Mouse (Mus musculus): ENCODE measurements around the gene Hibadh. TPM values are rescaled to one million over a fixed set of nuclear protein-coding genes. Genes with fewer than 3 reads are reported as not detected.

Hibadh gene
- polyA plus RNA-seq, 1 experiment, result 41.2 TPM

DNA sequence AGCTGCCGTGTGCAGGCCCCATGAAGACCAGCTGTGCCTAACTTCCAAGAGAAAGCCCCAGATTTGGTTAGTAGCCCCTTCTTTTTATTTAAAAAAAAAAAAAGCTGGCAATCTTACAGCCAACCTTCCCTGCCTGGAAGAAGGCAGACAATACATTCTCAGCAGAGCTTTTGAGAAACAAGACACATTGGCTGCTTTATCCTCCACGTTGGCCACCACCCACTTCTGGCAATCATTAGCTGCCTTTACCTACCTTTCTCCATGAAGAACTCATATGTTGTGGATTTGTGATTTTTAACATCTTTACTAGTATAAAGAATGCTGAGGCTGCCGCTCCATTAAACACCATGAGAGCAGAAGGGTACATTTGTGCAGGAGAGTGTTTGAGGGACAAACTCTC, 131.4 kb downstream of the Hibadh start:
- Histone ChIP-seq H3K4me3 (ENCODE audit: insufficient read depth, low read length) (no peak overlapping the region), H3K4me1 (ENCODE audit: control insufficient read depth, insufficient read depth, low read length) (no peaks in the 10 kb centered on the region), H3K27ac (ENCODE audit: insufficient read depth, low read depth, low read length) (no peak overlapping the region)
- TF ChIP-seq CTCF (IDR thresholded peaks at IDR 0.05; ENCODE audit: low read depth, low read length), result no peak
- no peak for TF ChIP-seq POLR2A (IDR thresholded peaks at IDR 0.05; ENCODE audit: borderline replicate concordance, low read depth, low read length)

DNA sequence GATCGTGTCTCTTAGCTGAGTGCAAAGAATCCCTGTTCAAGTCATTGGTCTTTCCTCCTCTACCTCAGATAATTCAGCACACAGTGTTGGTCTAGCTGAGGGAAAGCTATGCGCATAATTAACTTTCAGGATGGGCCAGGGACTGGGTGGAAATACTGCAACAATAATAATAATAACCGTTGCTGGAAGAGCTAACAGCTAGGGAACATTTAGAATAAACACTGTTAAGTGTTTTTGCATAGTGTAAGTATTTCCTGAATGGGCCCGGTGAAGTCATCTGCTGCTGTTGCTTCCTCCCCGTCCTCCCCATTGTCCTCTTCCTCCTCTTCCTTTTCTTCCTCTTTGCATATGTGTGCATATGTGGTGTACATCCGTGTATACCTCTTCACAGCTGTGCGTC, 132.2 kb downstream of the Hibadh start:
- Histone ChIP-seq H3K27ac (ENCODE audit: insufficient read depth, low read depth, low read length) (no peak overlapping the region), H3K4me1 (ENCODE audit: control insufficient read depth, insufficient read depth, low read length) (no peaks in the 10 kb centered on the region), H3K4me3 (ENCODE audit: insufficient read depth, low read length) (no peak overlapping the region)
- TF ChIP-seq POLR2A (IDR thresholded peaks at IDR 0.05; ENCODE audit: borderline replicate concordance, low read depth, low read length) (no peak), CTCF (IDR thresholded peaks at IDR 0.05; ENCODE audit: low read depth, low read length) (no peak)

DNA sequence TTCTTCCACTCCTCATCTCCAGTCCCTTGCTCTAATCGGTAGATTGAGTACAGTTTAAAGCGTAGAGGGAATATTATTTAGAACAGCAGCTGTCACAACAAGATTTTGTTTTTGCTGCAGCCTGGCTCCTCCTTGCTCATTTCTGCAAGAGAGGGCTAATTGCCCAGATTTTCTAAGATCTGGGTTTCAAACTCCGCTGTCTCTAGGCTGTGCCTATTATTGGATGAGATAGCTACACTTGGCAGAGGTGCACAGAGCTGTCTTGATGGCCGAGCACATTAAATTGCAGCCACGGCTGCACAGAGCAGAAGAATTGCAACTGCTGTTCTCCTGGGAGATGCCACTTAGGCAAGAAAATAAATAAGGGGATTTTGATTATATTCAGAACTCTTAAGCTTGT, 133.0 kb downstream of the Hibadh start:
- TF ChIP-seq POLR2A (IDR thresholded peaks at IDR 0.05; ENCODE audit: borderline replicate concordance, low read depth, low read length), result no peak
- TF ChIP-seq CTCF (IDR thresholded peaks at IDR 0.05; ENCODE audit: low read depth, low read length), result no peak

DNA sequence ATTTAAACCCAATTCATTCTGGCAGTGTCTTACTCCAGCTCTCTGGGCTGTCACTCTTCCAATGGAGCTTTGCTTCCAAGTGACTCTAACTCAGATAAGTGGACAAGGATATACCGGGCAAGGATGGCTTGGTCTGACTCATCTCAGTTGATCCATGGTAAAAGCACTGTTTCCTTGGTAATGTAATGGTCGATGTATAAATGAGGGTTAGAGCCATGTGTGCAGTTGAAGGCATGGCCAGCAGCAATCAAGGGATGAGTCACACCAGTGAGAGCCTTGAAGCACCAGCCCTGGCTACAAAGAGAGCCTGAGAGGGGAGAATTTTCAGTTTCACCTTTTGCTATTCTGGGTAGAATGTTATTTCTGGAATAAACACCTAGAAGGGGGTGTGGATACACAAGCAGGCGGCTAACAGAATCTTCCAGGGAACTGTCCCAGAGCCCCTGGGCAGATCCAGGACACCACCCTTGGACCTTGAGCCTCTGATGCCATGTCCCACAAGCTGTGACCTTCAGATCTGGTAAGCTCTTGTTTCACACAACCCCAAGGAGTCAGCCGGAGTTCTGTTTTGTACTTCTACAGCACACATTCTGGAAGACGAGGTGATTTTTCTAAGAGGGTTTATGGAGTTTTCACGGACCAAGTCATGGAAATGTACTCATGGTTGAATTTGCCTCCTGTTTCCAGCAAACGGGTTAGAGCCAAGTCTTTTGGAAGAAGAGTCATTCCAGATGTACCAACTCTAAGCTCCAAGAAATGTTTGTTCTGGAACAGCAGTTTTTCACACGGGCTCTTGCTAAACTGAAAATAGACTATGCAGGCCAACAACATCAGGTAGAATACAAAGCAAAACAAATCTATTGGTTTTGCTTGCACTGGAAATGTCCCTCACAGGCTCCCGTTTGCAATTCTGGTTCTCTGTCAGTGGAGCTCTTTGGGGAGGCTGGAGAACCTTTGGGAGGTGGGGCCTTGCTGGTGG, 134.1 kb downstream of the Hibadh start:
- no peaks in the 10 kb centered on the region for H3K4me1 ChIP-seq (ENCODE audit: control insufficient read depth, insufficient read depth, low read length)
- no peak overlapping the region for H3K27ac ChIP-seq (ENCODE audit: insufficient read depth, low read depth, low read length)
- TF ChIP-seq POLR2A (IDR thresholded peaks at IDR 0.05; ENCODE audit: borderline replicate concordance, low read depth, low read length) (no peak), CTCF (IDR thresholded peaks at IDR 0.05; ENCODE audit: low read depth, low read length) (no peak)
- H3K4me3 ChIP-seq (ENCODE audit: insufficient read depth, low read length), result no peak overlapping the region

More for the DNA sequence above, 133.0 kb downstream of the Hibadh start:
- Histone ChIP-seq H3K27ac (ENCODE audit: insufficient read depth, low read depth, low read length) (no peak overlapping the region), H3K4me1 (ENCODE audit: control insufficient read depth, insufficient read depth, low read length) (no peaks in the 10 kb centered on the region), H3K4me3 (ENCODE audit: insufficient read depth, low read length) (no peak overlapping the region)

DNA sequence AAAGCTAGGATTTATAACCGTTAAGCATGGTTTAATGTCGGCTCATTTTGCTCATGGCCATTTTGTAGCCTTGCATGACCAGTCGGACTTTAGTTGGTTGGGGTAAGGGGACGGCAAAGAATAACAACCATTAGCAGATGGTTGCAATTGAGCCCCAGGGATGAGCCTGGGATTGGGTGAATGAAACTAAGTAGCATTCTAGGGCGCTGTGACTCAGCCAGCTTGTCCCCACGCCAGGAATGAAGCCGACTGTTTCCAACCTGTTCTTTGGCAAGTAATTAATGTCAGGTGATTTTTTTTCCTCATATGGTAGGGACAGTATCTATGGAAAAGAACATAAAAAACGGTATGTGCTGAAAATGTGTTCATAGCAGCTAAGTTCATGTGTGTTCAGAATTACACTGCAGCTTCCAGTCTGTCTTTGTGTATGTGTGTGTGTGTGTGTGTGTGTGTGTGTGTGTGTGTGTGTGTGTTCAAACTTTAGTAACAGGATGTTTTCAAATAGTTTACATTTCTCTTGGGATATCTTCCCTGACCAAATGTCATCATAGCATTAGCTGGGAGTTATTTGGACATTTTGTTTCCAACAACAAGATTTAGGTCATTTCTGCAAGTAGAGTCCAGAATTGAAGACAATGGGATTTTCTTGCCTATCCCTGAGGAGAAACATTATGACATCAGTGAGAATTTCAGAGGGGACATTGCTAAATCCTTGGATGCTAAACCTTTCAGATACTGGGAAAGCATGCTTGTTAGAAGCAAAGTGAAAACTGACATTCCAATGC, 135.3 kb downstream of the Hibadh start:
- Histone ChIP-seq H3K27ac (ENCODE audit: insufficient read depth, low read depth, low read length) (no peak overlapping the region), H3K4me1 (ENCODE audit: control insufficient read depth, insufficient read depth, low read length) (no peaks in the 10 kb centered on the region)

DNA sequence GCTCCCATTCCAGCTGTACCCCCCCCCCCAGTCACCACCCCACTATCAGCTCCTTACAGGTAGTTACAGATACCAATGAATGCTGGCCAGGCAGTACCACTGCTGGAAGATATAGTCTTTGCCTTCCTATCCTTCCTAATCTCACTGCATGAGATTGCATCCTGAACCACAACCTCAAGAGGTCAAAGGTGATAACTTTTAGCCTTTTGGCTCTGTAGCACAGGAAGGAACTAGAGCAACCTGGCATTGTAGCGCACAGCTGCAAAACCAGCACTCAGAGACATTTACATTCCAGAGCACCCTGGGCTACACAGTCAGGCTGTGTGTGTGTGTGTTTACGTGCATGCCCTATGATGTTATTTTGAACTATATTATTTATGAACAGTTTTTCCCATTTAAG, 137.2 kb downstream of the Hibadh start:
- TF ChIP-seq CTCF (IDR thresholded peaks at IDR 0.05; ENCODE audit: low read depth, low read length) (no peak), POLR2A (IDR thresholded peaks at IDR 0.05; ENCODE audit: borderline replicate concordance, low read depth, low read length) (no peak)
- no peak overlapping the region for H3K4me3 ChIP-seq (ENCODE audit: insufficient read depth, low read length)
- H3K27ac ChIP-seq (ENCODE audit: insufficient read depth, low read depth, low read length), result no peak overlapping the region

More for the DNA sequence above, 135.3 kb downstream of the Hibadh start:
- TF ChIP-seq POLR2A (IDR thresholded peaks at IDR 0.05; ENCODE audit: borderline replicate concordance, low read depth, low read length), result no peak
- TF ChIP-seq CTCF (IDR thresholded peaks at IDR 0.05; ENCODE audit: low read depth, low read length), result no peak
- H3K4me3 ChIP-seq (ENCODE audit: insufficient read depth, low read length), result no peak overlapping the region

DNA sequence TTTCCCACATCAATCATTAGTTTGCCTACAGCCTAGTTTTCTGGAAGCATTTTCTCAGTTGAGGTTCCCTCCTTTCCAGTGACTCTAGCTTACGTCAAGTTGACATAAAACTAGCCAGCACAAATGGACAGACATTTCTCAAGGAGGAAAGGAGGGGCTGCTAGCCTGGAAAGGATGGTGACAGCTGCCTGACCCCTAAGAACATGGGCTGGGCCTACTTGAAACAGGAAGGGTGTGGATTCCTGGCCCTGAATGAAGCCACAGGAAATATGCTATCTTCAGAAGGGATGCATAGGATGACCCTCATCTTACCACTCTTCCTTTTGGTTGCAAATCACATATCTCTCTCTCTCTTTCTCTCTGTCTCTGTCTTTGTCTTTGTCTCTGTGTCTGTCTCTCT, 138.7 kb downstream of the Hibadh start:
- Histone ChIP-seq H3K4me3 (ENCODE audit: insufficient read depth, low read length) (no peak overlapping the region), H3K4me1 (ENCODE audit: control insufficient read depth, insufficient read depth, low read length) (no peaks in the 10 kb centered on the region), H3K27ac (ENCODE audit: insufficient read depth, low read depth, low read length) (no peak overlapping the region)
- TF ChIP-seq CTCF (IDR thresholded peaks at IDR 0.05; ENCODE audit: low read depth, low read length), result no peak

More for the DNA sequence above, 137.2 kb downstream of the Hibadh start:
- no peaks in the 10 kb centered on the region for H3K4me1 ChIP-seq (ENCODE audit: control insufficient read depth, insufficient read depth, low read length)

Other genes starting within 250 kb of the Hibadh start
- gene Tax1bp1, start 73.3 kb upstream of the Hibadh start, polyA plus RNA-seq (2012; ENCODE audit: insufficient read depth, insufficient read length, missing spikeins), result 106 and 108 TPM in 2 replicates